Mouse (Mus musculus) ZHBTc4 (cell line): ENCODE measurements around the gene Gm7879.
A peak's percentile ranks its signal among the peaks of the same experiment; 100 is the strongest.

Experiments used
- DNase-seq: peaks from one replicate; pipeline ENCODE4 v3.0.0-alpha.2; 2011; ENCODE audit warnings: low read depth, low spot score

Gene Gm7879

DNA sequence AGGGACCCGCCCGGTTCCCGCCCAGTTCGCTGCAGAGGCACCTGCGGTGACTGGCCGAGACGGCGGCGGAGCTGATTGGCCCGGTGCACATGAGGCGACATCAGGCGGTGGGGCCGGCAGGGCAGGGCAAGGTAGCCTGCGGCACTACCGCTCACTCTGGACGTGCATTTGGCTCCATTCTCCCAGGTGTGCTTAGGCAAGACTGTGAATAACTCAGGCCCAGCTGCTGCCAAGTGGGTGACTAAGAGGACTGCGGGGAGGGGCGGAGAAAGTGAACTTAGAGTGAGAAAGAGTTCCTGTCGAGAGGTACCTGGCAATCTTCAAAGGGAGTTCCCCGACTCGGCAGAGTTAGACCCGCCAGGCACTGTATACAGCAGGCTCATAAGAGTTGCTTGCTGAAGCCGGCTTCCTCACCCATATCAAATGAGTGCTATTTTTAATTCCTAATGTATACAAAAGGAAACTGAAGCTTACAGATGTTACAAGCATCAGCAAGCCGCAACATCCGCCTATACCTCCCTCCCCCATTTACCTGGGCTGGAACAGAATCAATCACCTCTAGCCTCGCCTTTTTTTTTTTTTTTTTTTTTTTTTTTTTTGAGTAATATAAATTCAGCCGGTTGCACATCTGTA is 35.3 kb downstream of the Gm7879 start:
- DNase-seq: peak; percentile 94

- DNase-seq: peak; percentile 47
Measured at GRCm38 (mm10) chr5:43948748-43949275, 35.9 kb downstream of the Gm7879 start.

DNA sequence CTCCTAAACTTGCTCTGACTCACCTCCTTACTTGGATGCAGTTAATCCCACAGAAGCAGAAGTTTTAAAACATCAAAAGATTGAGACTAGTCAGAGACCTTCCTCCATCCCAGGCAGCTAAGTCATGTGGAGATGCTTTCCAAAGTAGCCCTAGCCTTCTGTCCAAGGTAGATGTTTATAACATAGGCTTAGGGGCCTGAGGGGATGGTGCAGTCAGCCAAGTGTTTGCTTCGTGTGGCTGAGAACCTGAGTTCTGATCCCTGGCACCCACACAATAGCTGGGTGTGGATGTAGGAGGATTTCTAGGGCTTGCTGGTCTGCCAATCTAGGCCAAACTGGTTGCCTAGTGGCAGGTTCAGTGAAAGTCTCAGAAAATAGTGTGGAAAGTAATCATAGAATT is 40.3 kb downstream of the Gm7879 start:
- no peak for DNase-seq

- no peak for DNase-seq
Measured at GRCm38 (mm10) chr5:43959884-43960440, 47.0 kb downstream of the Gm7879 start.

- no peak for DNase-seq
Measured at GRCm38 (mm10) chr5:43961056-43961455, 48.1 kb downstream of the Gm7879 start.
